Mouse (Mus musculus) liver, adult (tissue): ENCODE data around the gene Ndufaf7.

ENCODE experiments used
- GATA4 ChIP-seq: IDR thresholded peaks from 2 replicates; pipeline ENCODE4 v1.6.1; 2014; ENCODE audit warnings: mild to moderate bottlenecking, low read length; ENCODE audit not compliant: insufficient replicate concordance

Gene Ndufaf7

GRCm38 (mm10) chr17:78936466-78937228 lies at the start of gene Ndufaf7, which contains the start of gene Cebpz:
Gene Ndufaf7, plus strand, starts transcription at chr17:78937136.
Gene Cebpz, minus strand, starts transcription at chr17:78937066.
- TF ChIP-seq GATA4 = no peak

GRCm38 (mm10) chr17:78888554-78888953 lies 48.4 kb upstream of the Ndufaf7 start:
- TF ChIP-seq GATA4 = no peak

GRCm38 (mm10) chr17:78889184-78889583 lies 47.8 kb upstream of the Ndufaf7 start:
- TF ChIP-seq GATA4 = no peak

- TF ChIP-seq GATA4 = no peak
Observed at GRCm38 (mm10) chr17:78891020-78891419, 45.9 kb upstream of the Ndufaf7 start.

- no peak for TF ChIP-seq GATA4
Observed at GRCm38 (mm10) chr17:78894991-78895390, 41.9 kb upstream of the Ndufaf7 start.

GRCm38 (mm10) chr17:78895394-78895793 lies 41.5 kb upstream of the Ndufaf7 start:
- TF ChIP-seq GATA4 = no peak

GRCm38 (mm10) chr17:78903158-78903557 lies 33.8 kb upstream of the Ndufaf7 start:
- TF ChIP-seq GATA4 = no peak

- no peak for TF ChIP-seq GATA4
Observed at GRCm38 (mm10) chr17:78906892-78907291, 30.0 kb upstream of the Ndufaf7 start, which contains the start of gene Sult6b1. Gene Sult6b1, minus strand, starts transcription at chr17:78906992.

- no peak for TF ChIP-seq GATA4
Observed at GRCm38 (mm10) chr17:78909374-78909773, 27.6 kb upstream of the Ndufaf7 start.

GRCm38 (mm10) chr17:78912861-78913281 lies 24.1 kb upstream of the Ndufaf7 start:
- TF ChIP-seq GATA4 = no peak

- TF ChIP-seq GATA4 = no peak
Observed at GRCm38 (mm10) chr17:78913921-78914320, 23.0 kb upstream of the Ndufaf7 start.

GRCm38 (mm10) chr17:78915772-78916171 lies 21.2 kb upstream of the Ndufaf7 start:
- TF ChIP-seq GATA4 = no peak

- no peak for TF ChIP-seq GATA4
Observed at GRCm38 (mm10) chr17:78916369-78916813, 20.5 kb upstream of the Ndufaf7 start, which contains the start of gene Cebpzos. Gene Cebpzos, plus strand, starts transcription at chr17:78916500.

GRCm38 (mm10) chr17:78916899-78917298 lies 20.0 kb upstream of the Ndufaf7 start:
- no peak for TF ChIP-seq GATA4

- no peak for TF ChIP-seq GATA4
Observed at GRCm38 (mm10) chr17:78917696-78918095, 19.2 kb upstream of the Ndufaf7 start.

GRCm38 (mm10) chr17:78935857-78936256 lies 1.1 kb upstream of the Ndufaf7 start:
- TF ChIP-seq GATA4 = no peak

- no peak for TF ChIP-seq GATA4
Observed at GRCm38 (mm10) chr17:78937229-78937853, 405 bp downstream of the Ndufaf7 start.

- no peak for TF ChIP-seq GATA4
Observed at GRCm38 (mm10) chr17:78938927-78939326, 2.0 kb downstream of the Ndufaf7 start.
